Mouse (Mus musculus) cerebellum, adult 2 months (tissue): Measurements from ENCODE around the gene Rusc2.

Experiments
- CTCF ChIP-seq: fragments of 200-500 bp; IDR thresholded peaks from 2 replicates; pipeline ENCODE4 v1.5.1; 2011; ENCODE audit warnings: low read depth, mild to moderate bottlenecking, control low read depth, low read length, moderate library complexity, borderline replicate concordance; ENCODE audit not compliant: insufficient read depth
- POLR2A ChIP-seq: fragments of 200-500 bp; IDR thresholded peaks from 2 replicates; pipeline ENCODE4 v1.6.1; 2011; ENCODE audit warnings: low read length, control low read depth, borderline replicate concordance; ENCODE audit not compliant: insufficient read depth

DNA sequence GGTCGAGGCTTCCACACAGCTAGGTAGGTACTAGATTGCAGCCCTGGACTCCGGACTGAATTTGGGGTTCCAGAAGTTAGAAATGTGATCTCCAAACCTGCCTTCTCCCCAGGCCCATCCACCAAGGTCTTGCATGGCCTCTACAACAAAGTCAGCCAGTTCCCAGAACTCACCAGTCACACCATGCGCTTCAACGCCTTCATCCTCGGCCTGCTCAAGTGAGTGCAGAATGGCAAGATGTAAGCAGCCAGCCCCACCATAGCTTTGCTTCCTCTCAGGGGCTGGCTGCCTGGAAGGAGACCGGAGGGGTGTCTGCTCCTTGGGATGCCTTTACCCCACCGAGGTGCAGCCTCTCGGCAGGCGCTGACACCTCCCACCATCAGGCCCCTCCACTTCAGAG is 42.3 kb downstream of the Rusc2 start:
- TF ChIP-seq CTCF (no peak), POLR2A (no peak)
